Mouse (Mus musculus) ES-Bruce4 (cell line): ENCODE data around the gene Tstd2.

Experiments
- CTCF ChIP-seq: IDR thresholded peaks from one replicate; pipeline ENCODE4 v1.8.1; 2011; ENCODE audit warnings: low read depth, low read length
- POLR2A ChIP-seq: IDR thresholded peaks from one replicate; pipeline ENCODE4 v1.8.1; 2011; ENCODE audit warnings: low read length; ENCODE audit not compliant: insufficient read depth

DNA sequence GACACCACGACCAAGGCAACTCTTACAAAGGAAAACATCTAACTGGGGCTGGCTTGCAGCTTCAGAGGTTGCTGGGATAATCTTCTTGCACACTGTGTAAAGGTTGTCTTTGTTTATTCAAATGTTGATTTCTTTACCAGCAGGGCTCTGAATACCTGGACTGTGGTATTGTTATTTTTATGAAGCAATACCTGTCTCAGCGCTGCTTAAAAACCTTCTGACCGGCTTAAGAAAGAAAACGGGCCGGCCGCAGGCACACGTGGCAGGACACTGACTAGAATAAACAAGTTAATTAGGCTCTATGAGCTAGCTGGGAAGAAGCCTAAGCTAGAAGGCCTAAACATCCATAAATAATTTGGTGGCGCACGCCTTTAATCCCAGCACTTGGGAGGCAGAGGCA is 47.4 kb upstream of the Tstd2 start:
- TF ChIP-seq CTCF: no peak
- no peak for TF ChIP-seq POLR2A
